Mouse (Mus musculus): ENCODE measurements around the gene Nmral1. TPM values are rescaled to one million over a fixed set of nuclear protein-coding genes. Genes with fewer than 3 reads are reported as not detected.
A peak's percentile ranks its signal among the peaks of the same experiment; 100 is the strongest.
"Not testable (repeated sequence)": the region's sequence is repeated elsewhere in the genome, so short reads cannot be mapped to it uniquely, and the experiment has no call there.

The Nmral1 gene
- total RNA-seq, 2 experiments from 2014 or later: 7.0 to 7.8 TPM

DNA sequence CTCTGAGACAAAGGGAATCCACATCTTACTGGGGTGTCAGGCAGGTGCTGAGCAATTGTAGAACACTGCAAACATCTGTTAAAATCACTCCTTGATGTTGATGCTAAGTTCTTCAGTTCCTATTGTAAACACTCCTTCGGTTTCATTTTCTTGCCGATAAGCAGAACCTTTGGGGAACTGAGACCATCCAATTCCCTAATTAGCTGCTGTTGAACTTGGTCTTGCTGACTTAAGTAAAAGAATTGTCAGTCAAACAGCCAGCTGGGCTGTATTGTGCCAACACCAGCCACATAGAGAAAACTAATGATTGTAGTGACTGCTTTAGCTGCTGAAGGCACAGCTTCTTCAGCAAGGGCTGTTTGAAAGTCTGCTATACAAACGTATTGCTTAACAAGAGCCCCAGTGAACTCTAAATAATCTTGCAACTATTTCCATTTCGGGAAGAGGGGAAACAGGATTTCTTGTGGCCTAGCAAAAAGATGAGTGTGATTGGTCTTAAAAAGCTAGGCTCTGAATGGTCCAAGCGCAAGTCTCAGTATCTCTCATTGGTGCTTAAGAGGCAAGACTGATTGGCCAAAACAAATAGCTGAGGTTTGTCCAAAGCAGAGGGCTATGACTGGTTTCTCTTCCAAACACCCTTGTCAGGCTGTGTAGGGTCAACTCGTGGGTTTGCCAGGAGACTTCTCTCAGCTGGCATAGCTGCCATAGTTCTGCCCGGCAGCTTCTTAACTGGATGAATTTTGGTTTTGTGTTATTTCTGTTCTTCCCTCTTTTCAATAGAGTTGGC lies 3.2 kb upstream of the Nmral1 start:
- DNase-seq: peak in 1 of 2 experiments; percentile 19
- intact Hi-C loops (cut with DNase I): no loop called here

DNA sequence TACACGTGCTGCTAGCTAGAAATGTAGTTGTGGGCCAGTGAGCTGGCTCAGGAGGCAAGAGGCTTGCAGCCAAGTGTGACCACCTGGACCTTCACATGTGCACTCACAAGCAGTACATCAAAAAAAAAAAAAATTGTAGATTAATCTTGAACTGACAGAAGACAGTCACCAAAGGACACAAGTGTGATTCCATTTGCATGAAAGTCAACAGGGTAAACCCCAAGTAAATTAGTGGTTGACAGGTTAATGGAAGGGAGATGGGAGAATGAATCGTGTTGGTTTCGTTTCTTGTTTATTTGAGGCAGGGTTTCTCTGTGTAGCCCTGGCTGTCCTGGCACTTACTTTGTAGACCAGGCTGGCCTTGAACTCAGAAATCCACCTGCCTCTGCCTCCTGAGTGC lies 1.3 kb downstream of the Nmral1 start:
- intact Hi-C loops (cut with DNase I): loop anchor here (5.0 kb wide), 2 partner anchors 34 to 144 kb away; no protein-coding TSS in a partner anchor

GRCm38 (mm10) chr16:4713861-4714710 lies 5.1 kb downstream of the Nmral1 start:
- peak in 1 of 2 experiments; percentile 18 for DNase-seq
- intact Hi-C loops (cut with DNase I): no loop called here

More for the DNA sequence above, 1.3 kb downstream of the Nmral1 start:
- DNase-seq: no peak

DNA sequence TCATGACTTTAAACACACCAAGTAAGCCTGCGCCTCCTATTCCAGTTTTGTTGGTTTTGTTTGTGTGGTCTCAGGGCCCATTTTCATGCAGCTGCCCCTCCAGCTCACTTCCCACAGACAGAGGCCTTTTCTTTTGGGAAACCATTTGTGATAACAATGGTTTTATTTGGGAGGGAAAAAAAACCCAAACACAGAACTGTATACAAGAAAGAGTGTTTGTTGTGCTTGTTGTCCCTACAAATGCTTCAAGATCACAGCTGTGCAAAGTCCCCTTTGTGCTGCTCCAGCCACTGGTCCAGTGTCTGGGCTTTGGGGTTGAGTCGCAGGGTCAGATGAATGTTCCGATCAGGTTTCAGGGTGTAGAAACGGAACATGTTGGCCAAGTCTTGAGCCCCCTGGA lies 8.0 kb downstream of the Nmral1 start:
- intact Hi-C loops (cut with DNase I): no loop called here
- no peak for DNase-seq

- DNase-seq: no peak
- intact Hi-C loops (cut with DNase I): loop anchor here (5.0 kb wide), 1 partner anchor 87 kb away; the partner anchor contains the start of gene Cdip1
These were observed 13.6 kb downstream of the Nmral1 start for GRCm38 (mm10) chr16:4705541-4705940.

DNA sequence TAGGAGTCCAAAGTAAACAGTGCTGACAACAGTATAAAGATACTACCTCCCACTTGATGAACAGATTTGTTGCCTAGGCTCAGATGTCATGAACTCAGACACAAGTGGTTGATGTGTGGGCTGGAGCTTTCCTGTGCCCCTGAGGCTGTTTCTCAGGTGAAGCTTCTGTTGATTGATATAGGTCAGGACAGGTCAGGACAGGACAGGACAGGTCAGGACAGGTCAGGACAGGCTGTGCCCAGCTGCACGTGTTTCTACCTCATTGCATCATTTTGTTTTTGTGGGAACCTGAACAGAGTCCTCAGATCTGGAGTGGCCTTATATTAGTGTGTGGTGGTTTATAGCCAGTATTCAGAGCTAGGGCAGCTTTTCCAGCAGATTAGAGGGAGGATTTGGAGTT lies 16.5 kb downstream of the Nmral1 start:
- no peak for DNase-seq
- intact Hi-C loops (cut with DNase I): no loop called here

DNA sequence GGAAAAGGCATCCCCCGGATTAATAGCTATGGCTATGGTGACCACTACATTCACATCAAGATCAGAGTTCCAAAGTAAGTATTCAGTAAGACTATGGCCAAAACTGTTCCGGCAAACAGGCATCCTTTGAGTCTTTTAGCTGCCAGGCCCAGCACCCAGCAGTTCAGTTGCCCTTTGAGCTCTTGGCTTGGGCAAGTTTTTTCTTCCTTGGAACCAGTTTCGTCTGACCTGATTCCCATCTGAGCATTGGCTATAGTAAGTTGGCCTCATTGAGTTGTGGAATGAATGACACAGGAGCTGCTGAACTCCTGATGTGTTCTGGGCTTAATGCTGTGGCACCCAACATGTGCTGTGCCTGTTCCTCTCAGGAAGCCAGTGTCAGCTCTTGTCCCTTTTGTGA lies 17.9 kb downstream of the Nmral1 start:
- DNase-seq: no peak
- intact Hi-C loops (cut with DNase I): no loop called here

GRCm38 (mm10) chr16:4689371-4689770 lies 29.8 kb downstream of the Nmral1 start:
- intact Hi-C loops (cut with DNase I): loop anchor here (5.0 kb wide), 3 partner anchors 68 to 173 kb away; no protein-coding TSS in a partner anchor
- not testable (repeated sequence) for DNase-seq

- DNase-seq: no peak
- intact Hi-C loops (cut with DNase I): no loop called here
These were observed 34.7 kb downstream of the Nmral1 start for GRCm38 (mm10) chr16:4684457-4684791.

DNA sequence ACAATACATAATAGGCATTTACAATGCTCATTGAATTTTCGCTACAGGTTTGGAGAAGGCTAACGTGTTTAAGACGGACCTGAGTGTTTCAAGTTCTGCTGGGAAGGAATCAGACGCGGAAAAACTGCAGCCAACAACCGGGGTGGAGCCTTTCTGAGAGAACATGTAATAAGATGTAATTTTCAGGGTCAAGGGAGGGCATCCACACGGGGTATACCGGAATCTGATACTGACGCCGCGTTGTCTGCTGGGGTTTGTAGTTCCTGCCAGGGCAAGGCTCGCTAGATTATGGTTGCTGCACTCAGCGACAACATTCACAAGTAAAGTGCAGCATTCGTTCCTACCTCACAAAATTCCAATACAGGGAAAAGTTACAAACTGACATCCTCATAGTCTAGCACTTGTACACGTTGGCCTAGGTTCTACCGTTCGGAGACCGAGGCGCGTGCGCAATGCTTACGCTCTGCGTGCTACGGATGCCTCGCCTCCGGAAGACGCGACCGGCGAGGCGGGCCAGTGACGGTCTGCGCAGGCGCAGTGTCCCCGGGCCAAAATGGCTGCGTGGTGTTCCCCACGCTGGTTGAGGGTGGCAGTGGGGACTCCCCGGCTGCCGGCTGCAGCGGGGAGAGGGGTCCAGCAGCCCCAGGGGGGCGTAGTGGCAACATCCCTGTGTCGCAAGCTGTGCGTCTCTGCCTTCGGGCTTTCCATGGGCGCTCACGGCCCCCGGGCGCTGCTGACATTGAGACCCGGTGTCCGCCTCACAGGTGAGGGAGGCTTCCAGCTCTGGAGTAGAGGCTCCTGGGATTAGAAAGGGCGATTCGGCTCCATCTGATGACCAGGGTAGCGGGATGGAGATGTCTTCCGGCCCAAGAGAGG lies 35.3 kb downstream of the Nmral1 start:
- peak; percentile 97 to 98 for DNase-seq
- intact Hi-C loops (cut with DNase I): no loop called here

GRCm38 (mm10) chr16:4683193-4683580 lies 36.0 kb downstream of the Nmral1 start:
- intact Hi-C loops (cut with DNase I): no loop called here
- no peak for DNase-seq

DNA sequence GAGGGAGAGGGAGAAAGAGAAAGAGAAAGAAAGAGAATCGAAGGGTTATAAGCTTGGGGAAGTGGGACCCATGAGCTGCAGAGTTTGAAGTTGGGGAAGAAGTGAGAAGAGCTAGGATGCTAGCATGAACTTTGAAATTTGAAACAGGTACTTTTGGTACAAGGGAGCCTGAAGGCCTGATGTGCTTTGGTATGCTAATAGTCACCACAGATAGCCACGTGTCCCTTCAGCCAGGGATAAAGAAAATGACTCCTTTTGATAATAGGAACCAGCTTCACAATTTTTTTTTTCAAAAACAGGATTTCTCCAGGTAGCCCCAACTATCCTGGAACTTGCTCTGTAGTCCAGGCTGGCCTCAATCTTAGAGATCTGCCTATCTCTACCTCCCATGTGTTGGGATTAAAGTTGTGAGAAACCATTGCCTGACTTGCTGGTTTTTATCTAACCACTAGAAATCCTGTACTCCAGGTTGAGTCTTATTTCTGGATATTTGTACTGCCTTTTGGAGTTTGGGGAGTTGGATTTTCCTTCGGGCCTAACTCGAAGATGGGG lies 36.5 kb downstream of the Nmral1 start:
- no peak for DNase-seq
- intact Hi-C loops (cut with DNase I): no loop called here

DNA sequence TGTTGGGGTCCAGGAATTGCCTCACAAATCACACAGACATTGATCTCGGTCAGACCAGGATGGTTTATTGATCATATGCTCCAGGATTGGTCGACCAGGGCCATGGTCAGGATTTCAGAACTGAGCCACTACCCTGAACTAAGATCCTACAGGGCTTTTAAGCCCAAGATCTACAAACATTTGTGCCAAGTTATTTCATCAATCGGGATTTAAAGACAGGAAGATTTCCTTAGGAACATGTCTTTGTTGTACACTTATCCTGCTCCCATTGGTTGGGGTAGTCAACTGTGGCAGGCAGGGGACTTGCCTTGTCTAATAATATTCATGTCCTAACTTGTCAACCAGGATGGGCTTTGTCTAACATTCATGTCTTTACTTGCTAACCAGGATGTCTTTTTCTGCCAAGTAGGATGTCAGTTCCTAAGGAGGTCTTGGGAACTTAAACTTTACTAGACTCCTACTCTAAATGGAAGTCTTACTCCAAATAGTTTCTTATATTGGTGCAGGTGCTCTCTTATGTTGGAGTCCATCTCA lies 38.2 kb downstream of the Nmral1 start:
- intact Hi-C loops (cut with DNase I): not testable (repeated sequence)

GRCm38 (mm10) chr16:4679121-4680018 lies 39.8 kb downstream of the Nmral1 start, which contains the start of gene Coro7:
Gene Coro7, minus strand, starts transcription at chr16:4679777.
- intact Hi-C loops (cut with DNase I): no loop called here
- peak; percentile 93 to 94 for DNase-seq

More for the DNA sequence above, 38.2 kb downstream of the Nmral1 start:
- not testable (repeated sequence) for DNase-seq

- intact Hi-C loops (cut with DNase I): no loop called here
- no peak for DNase-seq
These were observed 41.1 kb downstream of the Nmral1 start for GRCm38 (mm10) chr16:4678080-4678479.

DNA sequence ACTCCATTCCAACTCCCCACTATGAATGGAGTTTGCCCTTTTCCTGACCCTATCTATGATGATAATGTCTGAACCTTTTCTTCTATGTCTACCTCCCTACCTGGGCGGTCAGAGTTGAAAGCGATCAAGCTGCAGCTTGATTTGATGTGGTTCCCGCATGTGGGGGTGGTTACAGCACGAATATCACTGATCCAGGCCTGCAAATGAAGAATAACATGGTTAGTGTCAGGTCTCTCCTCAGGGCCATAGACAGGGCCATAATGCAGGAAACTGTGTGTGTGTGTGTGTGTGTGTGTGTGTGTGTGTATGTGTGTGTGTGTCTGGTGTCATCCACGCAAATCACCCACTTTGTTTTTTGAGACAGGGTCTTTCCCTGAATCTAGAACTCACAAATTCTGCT lies 42.3 kb downstream of the Nmral1 start:
- intact Hi-C loops (cut with DNase I): no loop called here
- DNase-seq: no peak

GRCm38 (mm10) chr16:4674091-4674490 lies 45.1 kb downstream of the Nmral1 start:
- intact Hi-C loops (cut with DNase I): no loop called here
- DNase-seq: no peak

DNA sequence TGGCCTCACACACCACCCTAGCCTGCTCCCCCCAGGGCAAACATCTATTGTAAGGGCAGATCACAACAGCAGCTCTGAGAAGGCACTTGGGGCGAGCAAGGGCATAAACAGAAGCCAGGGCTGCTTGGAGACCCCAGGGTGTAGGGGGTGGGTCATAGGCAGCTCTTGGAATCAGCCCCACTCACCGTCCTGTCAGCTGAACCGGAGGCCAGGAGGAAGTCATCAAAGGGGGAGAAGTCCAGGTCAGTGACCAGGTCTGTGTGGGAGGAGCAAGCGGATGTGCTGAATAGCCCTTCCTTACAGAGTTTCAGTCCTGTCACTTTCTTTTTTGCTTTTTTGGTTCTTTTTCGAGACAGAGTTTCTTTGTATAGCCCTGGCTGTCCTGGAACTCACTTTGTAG lies 48.8 kb downstream of the Nmral1 start:
- intact Hi-C loops (cut with DNase I): no loop called here
- no peak for DNase-seq

All from heart, postnatal 10 days (tissue).